Mouse (Mus musculus): ENCODE data around the gene Itga9.

The Itga9 gene

GRCm38 (mm10) chr9:118596767-118597166, 9.7 kb upstream of the Itga9 start:
- in situ Hi-C loops (cut with MboI; ENCODE audit: low pct_unique_long_range_greater_than_20kb in 1 of 2, low sequenced_read_pairs in 2 of 2, unreplicated experiment in 1 of 2), result loop anchor here in 1 of 2 experiments (5.0 kb wide), 1 partner anchor 301 kb away; no protein-coding TSS in a partner anchor

- in situ Hi-C loops (cut with MboI; ENCODE audit: low pct_unique_long_range_greater_than_20kb in 1 of 2, low sequenced_read_pairs in 2 of 2, unreplicated experiment in 1 of 2), result loop anchor here in 1 of 2 experiments (10.0 kb wide), 1 partner anchor 304 kb away; no protein-coding TSS in a partner anchor
Measured at GRCm38 (mm10) chr9:118600393-118600792, 6.1 kb upstream of the Itga9 start.

- in situ Hi-C loops (cut with MboI; ENCODE audit: low pct_unique_long_range_greater_than_20kb in 1 of 2, low sequenced_read_pairs in 2 of 2, unreplicated experiment in 1 of 2), result loop anchor here in 1 of 2 experiments (10.0 kb wide), 1 partner anchor 302 kb away; no protein-coding TSS in a partner anchor
Measured at GRCm38 (mm10) chr9:118602576-118602975, 3.9 kb upstream of the Itga9 start.

- in situ Hi-C loops (cut with MboI; ENCODE audit: low pct_unique_long_range_greater_than_20kb in 1 of 2, low sequenced_read_pairs in 2 of 2, unreplicated experiment in 1 of 2), result loop anchor here in 1 of 2 experiments (10.0 kb wide), 1 partner anchor 298 kb away; no protein-coding TSS in a partner anchor
Measured at GRCm38 (mm10) chr9:118606817-118607371, 404 bp downstream of the Itga9 start.

- in situ Hi-C loops (cut with MboI; ENCODE audit: low pct_unique_long_range_greater_than_20kb in 1 of 2, low sequenced_read_pairs in 2 of 2, unreplicated experiment in 1 of 2), result loop anchor here in 1 of 2 experiments (10.0 kb wide), 1 partner anchor 297 kb away; no protein-coding TSS in a partner anchor
Measured at GRCm38 (mm10) chr9:118607701-118608401, 1.4 kb downstream of the Itga9 start.

- in situ Hi-C loops (cut with MboI; ENCODE audit: low pct_unique_long_range_greater_than_20kb in 1 of 2, low sequenced_read_pairs in 2 of 2, unreplicated experiment in 1 of 2), result loop anchor here in 1 of 2 experiments (10.0 kb wide), 1 partner anchor 296 kb away; no protein-coding TSS in a partner anchor
Measured at GRCm38 (mm10) chr9:118608556-118608955, 2.1 kb downstream of the Itga9 start.

GRCm38 (mm10) chr9:118610060-118610459, 3.6 kb downstream of the Itga9 start:
- in situ Hi-C loops (cut with MboI; ENCODE audit: low pct_unique_long_range_greater_than_20kb in 1 of 2, low sequenced_read_pairs in 2 of 2, unreplicated experiment in 1 of 2), result no loop called here

- in situ Hi-C loops (cut with MboI; ENCODE audit: low pct_unique_long_range_greater_than_20kb in 1 of 2, low sequenced_read_pairs in 2 of 2, unreplicated experiment in 1 of 2), result no loop called here
Measured at GRCm38 (mm10) chr9:118611111-118611541, 4.6 kb downstream of the Itga9 start.

GRCm38 (mm10) chr9:118611958-118612581, 5.6 kb downstream of the Itga9 start:
- in situ Hi-C loops (cut with MboI; ENCODE audit: low pct_unique_long_range_greater_than_20kb in 1 of 2, low sequenced_read_pairs in 2 of 2, unreplicated experiment in 1 of 2), result no loop called here

- in situ Hi-C loops (cut with MboI; ENCODE audit: low pct_unique_long_range_greater_than_20kb in 1 of 2, low sequenced_read_pairs in 2 of 2, unreplicated experiment in 1 of 2), result no loop called here
Measured at GRCm38 (mm10) chr9:118617237-118617636, 10.7 kb downstream of the Itga9 start.

- in situ Hi-C loops (cut with MboI; ENCODE audit: low pct_unique_long_range_greater_than_20kb in 1 of 2, low sequenced_read_pairs in 2 of 2, unreplicated experiment in 1 of 2), result no loop called here
Measured at GRCm38 (mm10) chr9:118618732-118619250, 12.3 kb downstream of the Itga9 start.

- in situ Hi-C loops (cut with MboI; ENCODE audit: low pct_unique_long_range_greater_than_20kb in 1 of 2, low sequenced_read_pairs in 2 of 2, unreplicated experiment in 1 of 2), result no loop called here
Measured at GRCm38 (mm10) chr9:118620807-118621206, 14.3 kb downstream of the Itga9 start.

- in situ Hi-C loops (cut with MboI; ENCODE audit: low pct_unique_long_range_greater_than_20kb in 1 of 2, low sequenced_read_pairs in 2 of 2, unreplicated experiment in 1 of 2), result no loop called here
Measured at GRCm38 (mm10) chr9:118621691-118622090, 15.2 kb downstream of the Itga9 start.

GRCm38 (mm10) chr9:118622376-118623166, 16.1 kb downstream of the Itga9 start:
- in situ Hi-C loops (cut with MboI; ENCODE audit: low pct_unique_long_range_greater_than_20kb in 1 of 2, low sequenced_read_pairs in 2 of 2, unreplicated experiment in 1 of 2), result no loop called here

- in situ Hi-C loops (cut with MboI; ENCODE audit: low pct_unique_long_range_greater_than_20kb in 1 of 2, low sequenced_read_pairs in 2 of 2, unreplicated experiment in 1 of 2), result no loop called here
Measured at GRCm38 (mm10) chr9:118623483-118623882, 17.0 kb downstream of the Itga9 start.

- in situ Hi-C loops (cut with MboI; ENCODE audit: low pct_unique_long_range_greater_than_20kb in 1 of 2, low sequenced_read_pairs in 2 of 2, unreplicated experiment in 1 of 2), result no loop called here
Measured at GRCm38 (mm10) chr9:118624146-118624545, 17.7 kb downstream of the Itga9 start.

GRCm38 (mm10) chr9:118629763-118630379, 23.4 kb downstream of the Itga9 start:
- in situ Hi-C loops (cut with MboI; ENCODE audit: low pct_unique_long_range_greater_than_20kb in 1 of 2, low sequenced_read_pairs in 2 of 2, unreplicated experiment in 1 of 2), result no loop called here
